Mouse (Mus musculus): Measurements from ENCODE around the gene Rnf224.

DNA sequence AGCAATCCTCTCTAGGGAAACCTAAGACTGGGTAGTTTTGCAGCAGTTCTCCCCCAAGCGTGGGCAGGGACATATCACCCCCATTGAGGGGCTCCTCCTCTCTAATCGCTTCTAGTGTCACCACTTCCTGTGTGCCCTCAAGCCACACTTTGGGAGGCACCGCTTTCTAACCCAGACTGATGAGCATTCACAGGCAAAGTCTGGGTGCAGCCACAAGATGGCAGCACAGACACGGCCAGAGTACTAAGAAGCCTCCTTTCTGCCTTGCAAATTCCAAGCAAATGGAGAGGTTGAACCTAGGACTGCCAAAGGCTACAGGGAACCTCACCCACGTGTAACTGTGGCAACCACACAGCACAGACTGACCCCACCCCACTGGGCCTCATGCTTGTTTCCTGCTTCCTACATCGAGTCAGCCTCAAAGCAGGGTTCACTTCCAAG, 43.2 kb downstream of the Rnf224 start:
- TF ChIP-seq CTCF (IDR thresholded peaks at IDR 0.05; ENCODE audit: extremely low read depth, insufficient read depth, insufficient read length, insufficient replicate concordance) (peak; percentile 95; the same call in 1 of the 2 replicates), POLR2A (IDR thresholded peaks at IDR 0.05; ENCODE audit: low read depth, low read length) (no peak)

All from spleen, adult 2 months (tissue).